Mouse (Mus musculus) ES-CJ7 (cell line): ENCODE measurements at regions not wholly inside any gene's neighbourhood (a gene's known extent, or its start where the extent isn't known, plus 50 kb on each side); places are given as distances from the start of the nearest gene placed in this dataset.

Experiments
- DNase-seq: peaks from one replicate; pipeline ENCODE4 v3.0.0; 2011; ENCODE audit warnings: low read depth, low spot score

DNA sequence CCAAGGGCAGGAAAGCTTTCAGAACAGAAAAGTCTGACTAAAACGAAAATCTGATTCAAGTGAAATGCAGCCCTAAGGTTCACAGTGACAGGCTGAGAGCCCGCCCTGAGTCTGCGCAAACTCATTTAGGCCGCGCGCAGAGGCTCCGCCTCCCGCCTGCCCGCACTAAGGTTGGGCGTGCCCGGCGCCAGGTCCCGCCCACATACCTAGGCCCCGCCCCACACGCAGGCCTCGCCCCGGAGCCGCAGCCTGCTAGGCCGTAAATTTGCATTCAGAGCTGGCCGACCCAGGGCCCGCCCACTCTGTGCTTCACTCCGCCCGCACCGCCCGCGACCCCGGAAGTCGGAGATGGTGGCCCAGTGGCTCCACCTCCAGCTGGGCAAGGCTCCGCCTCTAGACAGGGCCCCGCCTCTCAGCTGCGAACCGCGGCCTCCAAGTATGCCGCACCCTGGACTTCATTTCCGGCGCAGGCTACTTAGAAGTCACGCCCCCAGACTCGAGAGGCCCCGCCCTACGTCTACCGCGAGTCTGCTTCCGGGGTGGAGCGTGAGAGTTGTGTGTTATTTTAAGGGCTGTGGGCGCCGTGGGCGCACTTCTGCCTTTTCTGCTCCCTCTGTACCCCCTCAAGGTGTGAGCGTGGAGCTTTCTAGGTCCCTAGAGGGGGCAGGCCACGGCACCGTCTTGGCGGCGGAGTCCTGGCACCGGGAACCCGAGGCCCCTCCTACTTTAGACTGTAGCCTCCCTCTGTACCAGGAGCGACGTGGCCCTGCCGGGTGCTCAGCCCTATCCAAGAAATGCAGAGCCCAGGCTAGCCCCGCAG is 52.3 kb upstream of the Wnt7b start:
- peak; percentile 99 for DNase-seq

DNA sequence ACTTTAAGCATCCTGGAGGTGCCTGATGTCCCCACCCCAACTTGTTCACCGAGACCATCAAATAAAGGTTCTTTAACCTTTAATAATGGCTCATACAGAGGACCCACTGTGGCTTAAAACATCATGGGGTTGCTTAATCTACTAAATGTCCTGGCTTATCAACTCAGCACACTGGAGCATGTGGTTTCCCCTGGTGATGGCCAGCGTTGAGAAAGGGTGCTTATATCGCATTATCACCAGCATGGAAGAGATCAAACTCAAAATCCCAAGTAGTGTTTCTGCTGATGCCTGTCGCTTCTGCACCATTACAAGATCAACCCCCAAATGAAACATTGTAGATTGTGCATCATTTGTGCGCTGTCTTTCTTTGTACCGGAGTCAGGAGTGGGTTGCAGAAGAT is 53.2 kb upstream of the Wnt7b start:
- no peak for DNase-seq

DNA sequence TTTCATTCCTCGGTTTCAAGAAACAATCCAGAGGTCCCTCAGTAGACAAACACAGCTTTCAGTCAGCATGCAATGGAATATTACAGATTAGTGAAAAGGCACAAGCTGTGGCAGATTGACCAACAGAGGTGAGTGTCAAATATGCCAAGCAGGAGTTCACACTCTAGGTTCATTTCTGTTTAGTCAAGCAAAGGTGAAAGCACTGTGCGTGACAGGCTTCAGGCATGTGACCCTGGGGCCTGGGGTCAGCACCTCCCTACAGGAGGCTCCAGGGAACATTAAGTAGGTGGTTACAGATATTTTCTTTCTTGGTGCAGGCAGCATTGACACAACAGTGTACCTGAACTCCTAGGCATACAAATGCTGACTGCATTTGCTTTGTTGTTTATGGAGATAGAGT is 57.3 kb upstream of the Wnt7b start:
- no peak for DNase-seq

DNA sequence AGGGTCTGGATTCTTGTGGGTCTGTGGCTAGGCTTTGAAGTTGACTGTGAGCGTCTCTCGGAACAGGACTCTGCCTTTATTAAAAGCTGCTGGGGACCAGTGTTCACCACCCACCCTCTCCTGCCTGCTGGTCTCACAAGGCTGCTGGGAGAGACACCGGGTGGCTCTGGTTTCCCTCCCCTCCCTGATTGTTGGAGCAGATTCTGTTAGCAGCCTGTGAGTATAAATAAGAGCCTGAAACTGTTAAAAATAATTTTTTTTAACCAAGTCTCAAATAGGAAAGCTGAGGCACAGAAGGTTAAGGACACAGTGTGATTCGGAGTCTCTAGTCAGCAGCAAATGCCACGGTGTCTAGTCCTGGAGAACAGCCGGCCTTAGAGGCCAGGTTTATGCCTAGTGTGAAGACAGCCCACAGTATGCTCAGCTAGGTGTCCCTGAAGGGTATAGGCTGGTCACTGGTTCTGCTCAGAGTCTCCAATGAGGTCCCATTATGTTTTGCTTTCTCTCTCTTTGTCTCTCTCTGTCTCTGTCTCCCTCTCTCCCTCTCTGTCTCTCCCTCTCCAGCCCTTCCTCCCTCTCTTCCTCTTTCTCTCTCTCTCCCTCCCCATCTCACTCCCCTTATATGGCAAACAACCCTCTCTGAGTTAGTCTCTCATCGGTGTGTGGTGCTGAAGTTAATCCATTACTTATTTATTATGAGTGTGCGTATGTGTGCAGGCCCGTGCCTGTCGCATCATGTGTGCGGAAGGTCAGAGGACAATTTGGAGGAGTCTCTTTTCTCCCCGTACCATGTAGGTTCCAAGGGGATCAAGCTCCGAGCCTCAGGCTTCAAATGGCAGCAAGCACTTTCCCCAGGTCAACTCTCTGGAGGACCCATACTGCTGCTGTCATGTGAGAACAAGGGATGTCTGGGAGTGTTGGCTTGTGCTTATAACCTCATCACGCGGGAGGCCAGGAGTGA is 59.1 kb upstream of the Wnt7b start:
- DNase-seq: no peak

DNA sequence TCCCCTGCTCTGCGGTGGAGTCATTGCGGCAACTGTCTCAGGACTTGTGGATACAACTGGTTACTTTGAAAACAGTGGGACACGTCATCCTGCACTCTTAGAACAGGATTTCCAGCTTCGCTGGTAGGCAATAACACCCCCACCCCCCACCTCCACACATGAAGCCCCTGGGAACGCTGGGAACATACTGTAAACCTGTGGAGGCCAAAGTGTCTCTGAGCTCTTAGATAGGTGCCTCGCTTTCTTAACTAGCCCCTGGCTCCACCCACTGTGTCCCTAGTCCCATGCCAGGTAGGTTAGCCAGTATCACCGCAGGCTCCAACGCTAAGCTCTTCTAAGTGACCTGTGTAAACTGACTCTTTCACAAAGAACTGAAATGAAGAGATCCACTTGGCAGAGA is 63.1 kb upstream of the Wnt7b start:
- no peak for DNase-seq

DNA sequence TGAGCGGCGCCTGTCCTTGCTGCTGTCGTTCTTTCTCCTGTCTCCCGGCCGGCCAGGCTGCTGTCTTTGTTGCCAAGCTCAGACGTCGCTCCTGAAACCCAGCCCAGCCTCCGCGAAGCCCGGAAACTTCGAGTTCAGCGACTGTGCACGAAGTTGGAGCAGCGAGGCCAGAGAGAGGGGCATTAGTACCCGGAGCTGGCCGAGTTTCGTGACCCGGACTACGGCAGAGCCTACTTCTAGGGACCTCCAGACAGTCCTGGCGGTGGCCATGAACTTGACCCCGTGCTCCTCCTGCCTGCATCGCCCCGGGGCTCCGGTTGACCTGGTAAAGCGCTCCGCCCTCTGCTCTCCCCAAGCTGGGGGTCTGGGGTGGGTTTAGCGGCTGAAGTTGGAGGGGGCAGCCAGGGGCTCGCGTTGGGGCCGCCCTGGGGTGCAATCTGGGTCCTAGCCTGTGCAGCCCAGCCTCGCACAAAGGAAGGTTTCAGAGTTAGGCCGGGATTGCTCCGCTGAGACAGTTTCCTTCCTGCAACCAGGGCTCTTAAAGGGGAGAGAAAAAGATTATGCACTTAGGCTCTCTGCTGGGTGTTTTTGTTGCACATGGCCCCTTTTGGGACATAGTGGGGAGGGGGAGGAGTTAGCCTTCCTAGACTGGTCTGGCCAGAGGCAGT is 63.8 kb upstream of the Wnt7b start:
- no peak for DNase-seq

DNA sequence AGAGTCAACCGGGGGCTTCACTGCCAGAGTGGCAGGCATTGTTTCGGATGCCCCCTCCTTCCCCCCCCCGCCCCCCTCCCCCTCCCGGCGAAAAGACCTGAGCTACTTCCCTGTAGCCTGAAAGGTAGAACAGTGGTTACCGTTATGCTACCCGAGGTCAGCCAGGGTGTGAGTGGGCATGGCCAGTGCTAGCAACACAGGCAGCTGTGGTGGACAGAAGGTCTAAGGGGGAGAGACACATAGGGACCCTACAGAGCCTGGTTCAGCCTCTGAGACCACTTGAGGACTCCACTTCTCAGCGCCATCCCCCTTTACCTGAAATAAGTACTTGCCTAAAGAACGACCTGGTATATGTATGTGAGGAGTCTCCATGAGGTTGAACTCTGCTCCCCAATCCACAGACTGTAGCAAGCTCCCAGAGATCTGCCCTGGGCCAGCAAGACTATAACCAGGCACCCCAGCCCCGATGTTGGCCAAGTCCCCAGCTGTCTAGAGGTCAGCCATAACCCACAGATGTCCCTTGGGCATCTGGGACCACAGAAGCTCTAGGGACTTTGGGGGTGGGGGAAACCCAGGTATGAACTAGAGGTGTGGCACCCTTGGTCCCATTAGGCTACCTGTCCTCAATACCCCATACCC is 64.5 kb upstream of the Wnt7b start:
- no peak for DNase-seq

DNA sequence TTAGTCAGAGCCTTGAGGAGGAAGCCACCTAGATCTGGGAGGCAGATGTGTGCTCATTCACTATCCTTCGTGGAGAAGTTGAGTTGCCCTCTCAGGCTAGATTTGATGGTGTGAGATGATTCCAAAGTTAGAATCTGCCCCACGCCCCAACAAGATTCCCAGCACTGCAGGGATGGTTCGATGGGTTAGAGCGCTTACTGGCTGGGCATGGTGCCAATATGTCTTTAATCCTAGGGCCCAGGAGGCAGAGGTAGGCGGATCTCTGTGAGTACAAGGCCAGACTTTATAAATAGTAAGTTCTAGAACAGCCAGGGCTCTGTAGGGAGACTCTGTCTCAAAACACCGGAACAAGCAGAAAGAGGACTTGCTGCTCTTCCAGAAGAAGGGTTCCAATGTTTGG is 65.3 kb upstream of the Wnt7b start:
- no peak for DNase-seq

DNA sequence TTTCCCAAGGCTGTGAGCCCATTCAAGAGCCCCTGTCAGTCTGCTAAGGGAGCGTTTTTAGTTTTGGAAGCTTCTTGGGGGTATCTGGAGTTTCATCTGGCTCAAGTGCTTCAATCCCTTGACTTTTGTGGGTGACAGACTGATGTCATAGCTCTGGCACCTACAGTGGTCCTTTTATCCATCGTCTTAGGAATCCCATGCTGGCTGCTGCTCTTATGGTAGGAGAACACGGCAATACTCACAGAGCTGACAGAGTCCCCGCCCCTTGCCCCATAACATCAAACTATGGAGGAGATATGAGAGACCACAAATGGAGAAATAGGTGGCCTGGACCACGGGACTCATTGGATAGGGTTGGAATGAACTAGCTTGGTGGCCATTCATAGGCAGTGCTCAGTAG is 68.0 kb upstream of the Wnt7b start:
- no peak for DNase-seq

DNA sequence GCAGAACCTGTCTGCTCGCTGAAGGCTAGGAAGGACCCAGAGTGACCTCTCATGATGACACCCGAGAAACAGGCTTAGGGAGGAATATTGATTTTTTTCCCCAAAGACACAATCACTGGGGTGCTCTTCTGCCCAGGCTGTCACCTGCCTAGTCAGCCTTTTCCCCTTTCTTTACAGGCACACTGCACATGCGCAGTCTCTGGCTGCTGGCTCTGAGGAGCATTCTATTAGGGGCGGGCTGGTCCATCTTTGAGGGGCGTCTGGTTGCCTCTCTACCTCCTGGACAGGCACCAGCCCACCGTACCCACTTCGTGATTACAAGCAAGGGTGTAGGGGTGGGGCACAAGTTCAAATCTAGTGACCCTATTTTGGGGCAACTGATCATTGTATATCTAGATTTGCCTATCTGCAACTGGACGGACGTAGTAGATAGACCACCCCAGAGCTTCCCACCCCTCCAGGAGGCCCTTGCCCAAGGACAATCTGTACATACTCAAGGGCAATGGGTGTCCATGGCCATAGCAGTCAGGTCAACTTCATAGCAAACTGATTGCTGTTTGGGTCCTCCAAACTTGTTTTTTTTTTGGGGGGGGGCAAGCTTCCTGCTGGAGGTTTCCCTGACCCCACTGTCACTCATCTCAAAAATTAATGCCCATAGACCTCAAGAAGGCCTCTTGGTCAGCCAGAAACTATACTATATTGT is 69.6 kb upstream of the Wnt7b start:
- DNase-seq: no peak

DNA sequence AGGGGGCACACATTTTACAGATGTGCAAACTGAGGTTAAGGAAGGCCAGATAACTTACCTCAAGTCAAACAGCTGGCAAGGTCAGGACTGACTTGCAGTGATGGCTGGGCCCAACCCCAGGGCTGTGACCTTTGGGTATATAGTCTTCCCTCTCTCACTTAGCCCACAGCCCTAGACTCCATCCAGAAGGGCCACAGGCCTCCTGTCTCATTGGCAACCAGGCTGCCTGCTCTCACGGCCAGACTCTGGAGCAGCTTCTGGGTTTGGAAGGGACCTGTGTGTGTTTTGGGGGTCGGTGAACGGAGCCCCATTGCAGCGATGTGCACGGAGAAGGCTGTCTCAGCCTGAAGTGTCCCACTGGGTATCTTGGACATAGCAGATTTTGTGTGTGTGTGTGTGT is 70.2 kb upstream of the Wnt7b start:
- no peak for DNase-seq

DNA sequence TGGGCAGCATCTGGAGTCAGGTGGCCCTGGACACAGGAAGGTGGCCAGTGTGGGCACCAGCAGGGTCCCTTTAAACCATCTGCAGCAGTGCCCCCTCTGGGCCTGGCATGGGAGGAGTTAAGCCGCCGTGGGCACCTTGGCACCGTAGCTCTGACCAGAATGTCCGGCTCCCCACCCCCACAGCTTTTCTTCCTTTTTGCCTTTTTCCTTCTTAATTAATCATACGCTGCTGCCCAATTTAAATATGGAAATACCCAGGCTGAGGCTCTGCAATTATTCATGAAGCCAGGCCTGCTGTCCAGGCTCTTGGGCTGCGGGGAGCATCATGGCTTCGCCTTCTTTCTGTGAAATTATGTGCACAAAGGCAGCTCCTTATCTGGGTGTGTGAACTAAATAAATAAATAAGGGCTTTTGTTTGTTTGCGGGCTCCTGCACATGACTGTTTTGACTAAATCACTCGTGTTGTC is 70.6 kb upstream of the Wnt7b start:
- DNase-seq: no peak

DNA sequence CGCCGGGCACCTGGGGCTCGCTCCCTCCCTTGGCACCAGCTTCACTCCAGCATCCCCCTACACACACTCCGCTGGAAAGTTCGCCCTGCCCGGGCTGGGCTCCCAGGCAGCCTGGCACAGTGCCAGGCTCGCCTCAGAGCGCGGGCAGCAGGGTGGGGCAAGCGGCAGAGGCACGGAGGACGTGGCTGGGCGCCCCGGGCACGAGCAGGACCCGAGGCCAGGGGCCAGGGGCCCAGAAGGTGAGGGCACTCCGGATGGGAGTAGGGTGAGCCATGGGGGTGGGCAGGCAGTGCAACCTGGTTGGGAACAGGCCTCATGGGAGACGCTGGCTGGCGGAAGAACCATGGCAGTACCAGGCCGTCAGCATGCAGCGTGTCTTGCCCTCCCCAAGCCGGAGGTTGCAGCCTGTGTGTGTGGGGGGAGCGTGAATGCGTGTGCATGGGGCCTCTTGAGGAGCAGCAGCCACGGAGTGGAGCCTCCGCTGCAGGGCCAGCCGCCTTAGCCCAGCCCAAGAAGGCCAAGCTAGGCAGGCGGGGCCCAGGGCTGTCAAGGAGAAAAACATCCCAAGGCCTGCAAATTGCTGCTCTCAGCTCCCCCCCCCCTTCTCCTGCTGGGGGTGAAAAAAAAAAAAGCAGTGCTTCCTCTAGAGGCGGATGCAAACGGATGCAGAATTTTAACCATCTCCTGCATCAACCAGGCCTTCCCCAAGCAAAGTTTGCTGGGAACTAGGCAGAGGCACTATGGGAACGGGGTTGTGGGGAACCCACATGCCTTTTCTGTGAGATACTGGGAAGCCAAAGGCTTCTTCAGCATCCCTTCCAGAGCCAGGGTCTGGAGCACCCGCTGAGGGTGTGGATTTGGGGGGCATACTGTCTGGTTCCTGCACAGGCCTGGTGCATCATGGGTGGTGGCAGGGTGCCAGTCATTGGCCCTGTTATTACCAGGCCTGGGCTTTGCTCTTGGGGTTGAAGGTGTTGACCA is 71.4 kb upstream of the Wnt7b start:
- DNase-seq: peak; percentile 19

DNA sequence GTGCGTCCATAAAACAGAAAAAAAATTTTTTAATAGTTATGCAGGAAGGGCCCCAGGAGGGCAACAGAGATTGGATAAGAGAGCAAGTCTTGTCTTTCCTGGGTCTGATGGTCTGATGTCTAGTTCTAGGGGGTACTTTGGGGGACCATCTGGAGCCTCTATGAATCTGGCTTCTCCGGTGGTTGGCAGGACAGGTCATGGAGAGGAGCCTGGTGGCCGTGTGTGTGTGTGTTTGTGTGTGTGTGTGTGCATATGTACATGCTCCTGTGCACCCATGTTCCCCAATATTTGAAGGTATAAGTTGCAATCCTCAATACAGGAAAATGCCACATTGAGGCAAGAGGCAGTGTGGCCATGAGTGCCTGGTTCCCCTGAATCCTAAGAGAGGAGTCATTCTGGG is 72.5 kb upstream of the Wnt7b start:
- no peak for DNase-seq

DNA sequence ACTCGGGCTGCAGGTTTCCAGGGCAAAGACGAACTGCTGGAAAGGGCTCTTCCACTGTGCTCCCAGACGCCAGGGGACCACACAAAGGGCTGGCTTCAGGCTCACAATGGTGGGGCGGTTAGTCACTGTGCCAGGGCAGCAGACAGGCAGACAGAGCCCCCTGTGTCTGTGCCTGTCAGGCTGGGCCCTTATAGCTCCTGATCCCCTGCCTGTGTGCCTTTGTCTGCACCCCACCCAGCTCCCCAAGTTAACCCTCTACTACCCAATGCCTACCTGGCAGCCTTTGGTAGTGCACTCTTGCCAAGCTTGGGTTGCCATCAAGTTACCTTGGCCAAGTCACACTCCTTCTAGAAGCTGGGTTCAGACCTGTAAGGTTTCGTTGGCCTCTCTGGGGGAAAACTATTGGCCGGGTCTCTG is 73.5 kb upstream of the Wnt7b start:
- DNase-seq: no peak

DNA sequence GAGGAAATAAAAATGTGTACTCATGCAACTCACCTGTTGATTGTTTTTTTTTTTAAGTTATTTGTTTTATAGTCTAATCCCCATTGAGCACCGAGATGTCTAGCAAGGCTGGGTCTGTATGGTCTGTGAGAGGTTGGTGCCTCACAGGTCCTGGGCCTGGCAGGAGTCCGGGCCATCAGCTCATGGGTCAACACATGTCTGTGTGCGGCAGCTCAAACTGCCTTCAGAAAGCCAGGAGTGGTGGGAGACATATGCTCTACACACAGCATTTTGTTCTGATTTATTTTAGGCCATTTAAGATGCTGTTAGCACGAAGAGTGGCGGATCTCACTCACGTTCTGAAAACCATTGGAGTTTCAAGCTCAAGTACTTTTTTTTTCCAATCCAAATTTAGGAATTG is 74.6 kb upstream of the Wnt7b start:
- no peak for DNase-seq

DNA sequence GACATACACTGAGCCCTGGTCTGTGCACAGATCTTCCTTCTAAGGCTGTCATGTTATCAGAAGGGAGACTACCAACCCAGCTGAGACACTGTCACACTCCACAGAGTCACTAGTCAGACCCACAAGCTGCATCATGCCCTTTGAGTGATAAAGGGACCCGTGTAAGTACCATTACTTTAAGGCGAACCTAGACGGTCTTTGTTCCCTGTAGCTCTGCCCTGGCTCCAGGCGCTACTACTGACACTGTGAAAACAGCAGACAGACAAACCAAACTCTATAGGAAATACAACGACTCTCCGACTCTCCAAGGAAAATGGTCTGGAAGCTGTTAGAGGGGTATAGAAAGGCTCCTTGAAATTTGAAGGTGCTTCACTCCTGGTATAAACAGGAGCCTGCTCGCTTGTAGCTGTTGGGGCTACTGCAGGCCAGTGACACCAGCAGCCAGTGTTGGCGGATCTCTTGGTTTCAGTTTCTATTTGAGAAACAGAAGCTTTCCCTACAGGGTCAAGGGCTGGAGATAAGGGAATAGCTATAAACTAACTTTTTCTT is 75.2 kb upstream of the Wnt7b start:
- no peak for DNase-seq

DNA sequence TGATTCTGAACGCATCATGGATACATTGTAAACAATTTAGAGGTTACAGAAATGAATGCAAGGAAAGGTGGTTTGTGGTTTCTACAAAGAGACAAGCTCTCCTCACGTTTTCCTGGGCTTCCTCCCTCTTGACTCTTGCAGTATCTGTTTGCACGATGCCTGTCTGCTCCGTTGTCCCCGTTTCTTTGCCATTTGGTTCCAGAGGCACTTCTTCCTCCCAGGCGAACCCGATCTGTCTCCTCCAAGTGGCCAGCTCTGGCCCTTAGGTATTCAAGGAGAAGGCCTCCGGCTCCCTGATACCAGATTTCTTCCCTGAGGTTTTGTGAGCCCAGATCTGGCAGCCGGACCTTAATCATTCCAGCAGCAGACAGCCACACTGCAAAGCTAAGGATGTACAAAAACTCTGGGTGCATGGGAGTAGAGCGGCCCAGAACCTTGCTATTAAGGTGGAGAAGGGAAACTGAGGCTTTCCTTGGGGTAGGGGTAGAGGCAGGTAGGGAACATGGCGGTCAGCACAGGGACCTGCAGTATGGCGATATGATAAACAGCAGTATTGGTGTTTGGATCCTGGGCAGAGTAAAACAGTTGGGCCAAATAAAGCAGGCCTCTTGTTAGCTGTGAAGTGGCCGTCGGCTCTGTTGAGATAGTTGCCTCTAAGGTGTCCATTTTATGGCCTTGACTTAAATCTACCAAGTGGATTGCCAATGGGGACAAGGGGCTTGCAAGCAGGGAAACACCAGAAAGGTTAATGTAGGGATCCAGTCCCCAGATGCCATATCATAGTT is 76.0 kb upstream of the Wnt7b start:
- no peak for DNase-seq
